Mouse (Mus musculus) olfactory bulb, adult 2 months (tissue): Measurements from ENCODE around the gene Vps52. TPM values are rescaled to one million over a fixed set of nuclear protein-coding genes. Genes with fewer than 3 reads are reported as not detected.

Experiments
- H3K27ac ChIP-seq: fragments of 200-500 bp; 2 replicates; pipeline ENCODE4 v1.5.1; 2012; ENCODE audit warnings: low read depth, low read length; ENCODE audit not compliant: insufficient read depth
- H3K4me1 ChIP-seq: fragments of 200-500 bp; 2 replicates; pipeline ENCODE4 v1.6.1; 2012; ENCODE audit warnings: low read length; ENCODE audit not compliant: control insufficient read depth, insufficient read depth
- H3K4me3 ChIP-seq: fragments of 200-500 bp; 2 replicates; pipeline ENCODE4 v1.5.1; 2012; ENCODE audit warnings: mild to moderate bottlenecking, low read depth, low read length, moderate library complexity; ENCODE audit not compliant: insufficient read depth
- CTCF ChIP-seq: fragments of 200-500 bp; IDR thresholded peaks from 2 replicates; pipeline ENCODE4 v1.5.1; 2012; ENCODE audit warnings: low read depth, mild to moderate bottlenecking, low read length, moderate library complexity; ENCODE audit not compliant: insufficient read depth
- POLR2A ChIP-seq: fragments of 200-500 bp; IDR thresholded peaks from 2 replicates; pipeline ENCODE4 v1.6.1; 2012; ENCODE audit warnings: mild to moderate bottlenecking, low read depth, low read length, moderate library complexity; ENCODE audit not compliant: insufficient read depth
- WGBS: fragments of 180-500 bp; shearing (Covaris S2); methylation state at CpG from one replicate; pipeline ENCODE4 v1.1.7; 2018; 5-methylcytosine and 5-hydroxymethylcytosine counted together
- polyA plus RNA-seq: library from polyadenylated mRNA; stranded (reverse); fragments of >200 nt; gene quantifications from 2 replicates; pipeline ENCODE4 v1.2.4, GENCODE M21; 2012; ENCODE audit warnings: low replicate concordance; ENCODE audit not compliant: missing spikeins, insufficient read depth, insufficient read length

Vps52 gene
- polyA plus RNA-seq, result not detected in 2 replicates

- under 1% methylated on average over 50 of the region's 50 CpGs for WGBS
- TF ChIP-seq CTCF, result no peak
- peak; percentile 97 for TF ChIP-seq POLR2A
- peak within 1 kb of the TSS; percentile 83 for H3K4me3 ChIP-seq
- peaks cover 21% of the 10 kb centered on the region for H3K4me1 ChIP-seq
- H3K27ac ChIP-seq, result peak within 1 kb of the TSS; percentile 84
Measured at GRCm38 (mm10) chr17:33955555-33956214, at the start of gene Vps52, which contains the start of gene Rps18. Gene Vps52, plus strand, starts transcription at chr17:33955812. Gene Rps18, minus strand, starts transcription at chr17:33956001.

GRCm38 (mm10) chr17:33908331-33909076 lies 47.1 kb upstream of the Vps52 start:
- H3K27ac ChIP-seq, result peak overlapping the region; percentile 22
- H3K4me1 ChIP-seq, result peaks cover 15% of the 10 kb centered on the region
- H3K4me3 ChIP-seq, result peak overlapping the region; percentile 54
- TF ChIP-seq POLR2A, result no peak
- no peak for TF ChIP-seq CTCF
- WGBS, result under 1% methylated on average over 44 of the region's 44 CpGs

- Histone ChIP-seq H3K27ac (peak within 1 kb of the TSS; percentile 74), H3K4me1 (peaks cover 15% of the 10 kb centered on the region), H3K4me3 (peak within 1 kb of the TSS; percentile 92)
- WGBS, result 1% methylated on average over 68 of the region's 68 CpGs
- TF ChIP-seq POLR2A (peak; percentile 55; the same call in 1 of the 2 replicates), CTCF (no peak)
Measured at GRCm38 (mm10) chr17:33909077-33909868, 46.3 kb upstream of the Vps52 start, which contains the start of gene Daxx. Gene Daxx, plus strand, starts transcription at chr17:33909414.

GRCm38 (mm10) chr17:33909869-33910250 lies 45.8 kb upstream of the Vps52 start:
- peak overlapping the region; percentile 74 for H3K27ac ChIP-seq
- TF ChIP-seq POLR2A, result no peak
- no peak for TF ChIP-seq CTCF
- WGBS, result under 1% methylated on average over 14 of the region's 14 CpGs
- H3K4me1 ChIP-seq, result peaks cover 15% of the 10 kb centered on the region
- H3K4me3 ChIP-seq, result peak overlapping the region; percentile 92

- H3K27ac ChIP-seq, result no peak overlapping the region
- peak overlapping the region; percentile 92 for H3K4me3 ChIP-seq
- no peak for TF ChIP-seq CTCF
- no peak for TF ChIP-seq POLR2A
- H3K4me1 ChIP-seq, result peaks cover 19% of the 10 kb centered on the region
- 41% methylated on average over 11 of the region's 11 CpGs for WGBS
Measured at GRCm38 (mm10) chr17:33910346-33911051, 45.1 kb upstream of the Vps52 start.

- Histone ChIP-seq H3K4me1 (peaks cover 19% of the 10 kb centered on the region), H3K4me3 (no peak overlapping the region), H3K27ac (no peak overlapping the region)
- no peak for TF ChIP-seq CTCF
- no peak for TF ChIP-seq POLR2A
- WGBS, result 88% methylated on average over 31 of the region's 31 CpGs
Measured at GRCm38 (mm10) chr17:33911052-33911812, 44.4 kb upstream of the Vps52 start.

GRCm38 (mm10) chr17:33911813-33912414 lies 43.7 kb upstream of the Vps52 start:
- Histone ChIP-seq H3K27ac (no peak overlapping the region), H3K4me1 (peaks cover 22% of the 10 kb centered on the region), H3K4me3 (no peak overlapping the region)
- no peak for TF ChIP-seq POLR2A
- WGBS, result 90% methylated on average over 28 of the region's 28 CpGs

GRCm38 (mm10) chr17:33913264-33913663 lies 42.3 kb upstream of the Vps52 start:
- TF ChIP-seq CTCF (no peak), POLR2A (no peak)
- 88% methylated on average over 10 of the region's 10 CpGs for WGBS

More at GRCm38 (mm10) chr17:33913264-33913663, 42.3 kb upstream of the Vps52 start:
- Histone ChIP-seq H3K4me3 (no peak overlapping the region), H3K4me1 (peaks cover 30% of the 10 kb centered on the region), H3K27ac (no peak overlapping the region)
